Mouse (Mus musculus) embryonic fibroblast, embryonic 13.5 days (primary cell): ENCODE results near the gene Grtp1.

Experiments
- CTCF ChIP-seq: IDR thresholded peaks from 2 replicates; pipeline ENCODE4 v1.5.1; 2011; ENCODE audit warnings: mild to moderate bottlenecking, control low read depth, low read length, moderate library complexity, borderline replicate concordance; ENCODE audit not compliant: insufficient read depth
- POLR2A ChIP-seq: IDR thresholded peaks from 2 replicates; pipeline ENCODE4 v1.6.1; 2011; ENCODE audit warnings: low read depth, mild to moderate bottlenecking, control low read depth, low read length, moderate library complexity

GRCm38 (mm10) chr8:13186819-13187218, 13.6 kb downstream of the Grtp1 start:
- TF ChIP-seq POLR2A (no peak), CTCF (no peak)
